Mouse (Mus musculus): ENCODE measurements around the gene Olfr552.

- TF ChIP-seq GATA1 (IDR thresholded peaks at IDR 0.05; ENCODE audit: borderline replicate concordance, low read length) (no peak), FLI1 (IDR thresholded peaks at IDR 0.05; ENCODE audit: low read length) (no peak)
These were observed 21.6 kb upstream of the Olfr552 start for GRCm38 (mm10) chr7:102575998-102576397.
